Mouse (Mus musculus) heart, postnatal 0 days (tissue): ENCODE measurements around the gene Rfc2.

Experiments
- CTCF ChIP-seq: IDR thresholded peaks from 2 replicates; pipeline ENCODE4 v1.5.1; 2016; ENCODE audit warnings: antibody characterized with exemption, control low read depth, low read depth
- EP300 ChIP-seq: IDR thresholded peaks from 2 replicates; pipeline ENCODE4 v1.6.1; 2016; ENCODE audit warnings: antibody characterized with exemption, low read depth

GRCm38 (mm10) chr5:134575833-134576232 is 5.3 kb upstream of the Rfc2 start:
- TF ChIP-seq CTCF = no peak
- no peak for TF ChIP-seq EP300
